Mouse (Mus musculus) thymus, adult 2 months (tissue): ENCODE measurements at regions not wholly inside any gene's neighbourhood (a gene's known extent, or its start where the extent isn't known, plus 50 kb on each side); places are given as distances from the start of the nearest gene placed in this dataset.

ENCODE experiments used
- CTCF ChIP-seq: fragments of 200-500 bp; IDR thresholded peaks from 2 replicates; pipeline ENCODE4 v1.5.1; 2012; ENCODE audit warnings: mild to moderate bottlenecking, control low read depth, low read length, moderate library complexity, borderline replicate concordance; ENCODE audit not compliant: control insufficient read depth, poor library complexity, insufficient read depth; ENCODE audit errors: extremely low read depth
- POLR2A ChIP-seq: fragments of 200-500 bp; IDR thresholded peaks from 2 replicates; pipeline ENCODE4 v1.6.1; 2012; ENCODE audit warnings: mild to moderate bottlenecking, low read length, control low read depth, moderate library complexity; ENCODE audit not compliant: control insufficient read depth, poor library complexity, insufficient read depth; ENCODE audit errors: extremely low read depth

GRCm38 (mm10) chr9:35351576-35351975, 69.4 kb upstream of the Cdon start:
- TF ChIP-seq POLR2A (no peak), CTCF (no peak)
